Mouse (Mus musculus) CH12.LX (cell line): ENCODE results near the gene Man1b1. TPM values are rescaled to one million over a fixed set of nuclear protein-coding genes. Genes with fewer than 3 reads are reported as not detected.

Experiments used
- DNase-seq: peaks from one replicate; pipeline ENCODE4 v3.0.0-alpha.2; 2013; ENCODE audit errors: extremely low read depth
- H3K27ac ChIP-seq: 2 replicates; pipeline ENCODE4 v1.5.1; 2012; ENCODE audit warnings: low read depth, mild to moderate bottlenecking, control low read depth, moderate library complexity; ENCODE audit not compliant: insufficient read depth
- H3K27me3 ChIP-seq: replicated peaks from 2 replicates; pipeline ENCODE3; 2012; ENCODE audit warnings: inconsistent platforms
- H3K36me3 ChIP-seq, 2 experiments: replicated peaks in 1 of 2; 2 replicates each; pipeline versions ENCODE3 to v1.6.1; 2012; ENCODE audit warnings: inconsistent platforms in 1 of 2, low read length in 1 of 2, mild to moderate bottlenecking in 1 of 2, mixed read lengths in 1 of 2, moderate library complexity in 1 of 2; ENCODE audit not compliant: control insufficient read depth in 1 of 2, insufficient read depth in 1 of 2
- H3K4me1 ChIP-seq, 2 experiments: 2 replicates each; pipeline ENCODE4 v1.6.1; 2012; ENCODE audit warnings: inconsistent platforms in 1 of 2, moderate library complexity in 1 of 2; ENCODE audit not compliant: insufficient read depth in 2 of 2, control insufficient read depth in 1 of 2
- H3K4me2 ChIP-seq: 2 replicates; pipeline ENCODE4 v1.6.1; 2012; ENCODE audit warnings: low read depth, mild to moderate bottlenecking, control low read depth; ENCODE audit not compliant: poor library complexity, insufficient read depth, severe bottlenecking
- H3K4me3 ChIP-seq, 3 experiments: fragments of 150-350 bp in 1 of 3; sonication (generic) in 1 of 3; replicated peaks in 1 of 3; 2 replicates each; pipeline versions ENCODE3 to v1.5.1; 2011 to 2012; ENCODE audit warnings: low read depth in 2 of 3, low read length in 2 of 3, mild to moderate bottlenecking in 2 of 3, moderate library complexity in 2 of 3, control low read depth in 1 of 3, improper control_type of control experiment in 1 of 3, inconsistent platforms in 1 of 3, mixed read lengths in 1 of 3; ENCODE audit not compliant: poor library complexity in 1 of 3
- H3K79me2 ChIP-seq: replicated peaks from 2 replicates; pipeline ENCODE4 v1.6.1; 2012; ENCODE audit warnings: mild to moderate bottlenecking, moderate library complexity; ENCODE audit not compliant: control insufficient read depth, poor library complexity, insufficient read depth, severe bottlenecking; ENCODE audit errors: extremely low read depth
- H3K9ac ChIP-seq: 2 replicates; pipeline ENCODE4 v1.6.1; 2012; ENCODE audit warnings: low read depth, mild to moderate bottlenecking, control low read depth, moderate library complexity; ENCODE audit not compliant: insufficient read depth
- H3K9me3 ChIP-seq: replicated peaks from 2 replicates; pipeline ENCODE3; 2012; ENCODE audit warnings: low read length, inconsistent platforms, mixed read lengths
- BHLHE40 ChIP-seq: IDR thresholded peaks from 2 replicates; pipeline ENCODE4 v1.6.1; 2011; ENCODE audit warnings: mild to moderate bottlenecking, low read depth, low read length, improper control_type of control experiment
- CHD1 ChIP-seq: IDR thresholded peaks from 2 replicates; pipeline ENCODE4 v1.6.1; 2012; ENCODE audit warnings: low read depth, low read length, improper control_type of control experiment, inconsistent platforms
- CHD2 ChIP-seq: IDR thresholded peaks from 2 replicates; pipeline ENCODE4 v1.6.1; 2011; ENCODE audit warnings: low read length, improper control_type of control experiment
- CTCF ChIP-seq, 2 experiments: IDR thresholded peaks in 1 of 2; conservative IDR thresholded peaks in 1 of 2; 2 replicates each; pipeline ENCODE4 v1.5.1; 2011 to 2012; ENCODE audit warnings: low read depth in 2 of 2, low read length in 2 of 2, improper control_type of control experiment in 1 of 2, inconsistent platforms in 1 of 2, mild to moderate bottlenecking in 1 of 2, moderate library complexity in 1 of 2
- E2F4 ChIP-seq: IDR thresholded peaks from 2 replicates; pipeline ENCODE4 v1.6.1; 2011; ENCODE audit warnings: low read depth, low read length, improper control_type of control experiment; ENCODE audit not compliant: insufficient replicate concordance
- ELF1 ChIP-seq: IDR thresholded peaks from 2 replicates; pipeline ENCODE4 v1.6.1; 2014; ENCODE audit warnings: low read depth, mild to moderate bottlenecking, inconsistent platforms, low read length, improper control_type of control experiment
- EP300 ChIP-seq: IDR thresholded peaks from 2 replicates; pipeline ENCODE4 v1.6.1; 2011; ENCODE audit warnings: low read length, improper control_type of control experiment
- ETS1 ChIP-seq: conservative IDR thresholded peaks from 2 replicates; pipeline ENCODE4 v1.6.1; 2012; ENCODE audit warnings: low read depth, mild to moderate bottlenecking, inconsistent platforms, low read length, improper control_type of control experiment, moderate library complexity
- GABPA ChIP-seq: IDR thresholded peaks from 2 replicates; pipeline ENCODE4 v1.6.1; 2012; ENCODE audit warnings: low read depth, low read length, improper control_type of control experiment, inconsistent platforms; ENCODE audit not compliant: insufficient replicate concordance
- HCFC1 ChIP-seq: IDR thresholded peaks from 2 replicates; pipeline ENCODE4 v1.6.1; 2012; ENCODE audit warnings: low read depth, mild to moderate bottlenecking, inconsistent platforms, low read length, improper control_type of control experiment
- IRF4 ChIP-seq: IDR thresholded peaks from 2 replicates; pipeline ENCODE4 v1.6.1; 2014; ENCODE audit warnings: low read depth, mild to moderate bottlenecking, inconsistent platforms, low read length, improper control_type of control experiment
- JUN ChIP-seq: IDR thresholded peaks from 2 replicates; pipeline ENCODE4 v1.6.1; 2011; ENCODE audit warnings: low read depth, mild to moderate bottlenecking, low read length, improper control_type of control experiment, moderate library complexity; ENCODE audit not compliant: insufficient read depth
- JUND ChIP-seq: conservative IDR thresholded peaks from 2 replicates; pipeline ENCODE4 v1.6.1; 2011; ENCODE audit warnings: low read depth, low read length, improper control_type of control experiment
- KAT2A ChIP-seq: IDR thresholded peaks from 2 replicates; pipeline ENCODE4 v1.6.1; 2012; ENCODE audit warnings: low read length, improper control_type of control experiment, inconsistent platforms; ENCODE audit not compliant: insufficient replicate concordance
- MAFK ChIP-seq: IDR thresholded peaks from 2 replicates; pipeline ENCODE4 v1.6.1; 2011; ENCODE audit warnings: low read length, improper control_type of control experiment; ENCODE audit not compliant: insufficient replicate concordance
- MAX ChIP-seq: IDR thresholded peaks from 2 replicates; pipeline ENCODE4 v1.6.1; 2011; ENCODE audit warnings: low read length, improper control_type of control experiment
- MAZ ChIP-seq: IDR thresholded peaks from 2 replicates; pipeline ENCODE4 v1.6.1; 2012; ENCODE audit warnings: low read depth, mild to moderate bottlenecking, inconsistent platforms, low read length, improper control_type of control experiment, moderate library complexity
- MEF2A ChIP-seq: IDR thresholded peaks from 2 replicates; pipeline ENCODE4 v1.6.1; 2014; ENCODE audit warnings: low read depth, mild to moderate bottlenecking, inconsistent platforms, low read length, improper control_type of control experiment, borderline replicate concordance
- MXI1 ChIP-seq: IDR thresholded peaks from 2 replicates; pipeline ENCODE4 v1.6.1; 2011; ENCODE audit warnings: mild to moderate bottlenecking, low read depth, low read length, improper control_type of control experiment
- MYC ChIP-seq: IDR thresholded peaks from 2 replicates; pipeline ENCODE4 v1.6.1; 2011; ENCODE audit warnings: low read depth, mild to moderate bottlenecking, improper control_type of control experiment, low read length
- NELFE ChIP-seq: IDR thresholded peaks from 2 replicates; pipeline ENCODE4 v1.6.1; 2011; ENCODE audit warnings: low read depth, low read length, improper control_type of control experiment
- NRF1 ChIP-seq: IDR thresholded peaks from 2 replicates; pipeline ENCODE4 v1.6.1; 2014; ENCODE audit warnings: low read depth, mild to moderate bottlenecking, inconsistent platforms, low read length, improper control_type of control experiment, moderate library complexity
- PAX5 ChIP-seq: IDR thresholded peaks from 2 replicates; pipeline ENCODE4 v1.6.1; 2012; ENCODE audit warnings: low read length, inconsistent platforms, mixed read lengths
- POLR2A ChIP-seq: IDR thresholded peaks from 2 replicates; pipeline ENCODE4 v1.6.1; 2011; ENCODE audit warnings: low read depth, mild to moderate bottlenecking, improper control_type of control experiment, low read length
- POLR2AphosphoS2 ChIP-seq: IDR thresholded peaks from 2 replicates; pipeline ENCODE4 v1.6.1; 2011; ENCODE audit warnings: low read depth, low read length, improper control_type of control experiment
- RAD21 ChIP-seq: IDR thresholded peaks from 2 replicates; pipeline ENCODE4 v1.6.1; 2011; ENCODE audit warnings: low read depth, mild to moderate bottlenecking, low read length, improper control_type of control experiment, moderate library complexity
- RCOR1 ChIP-seq: conservative IDR thresholded peaks from 2 replicates; pipeline ENCODE4 v1.6.1; 2012; ENCODE audit warnings: low read depth, mild to moderate bottlenecking, inconsistent platforms, low read length, improper control_type of control experiment
- SIN3A ChIP-seq: IDR thresholded peaks from 2 replicates; pipeline ENCODE4 v1.6.1; 2012; ENCODE audit warnings: low read length, improper control_type of control experiment, inconsistent platforms
- SMC3 ChIP-seq: IDR thresholded peaks from 2 replicates; pipeline ENCODE4 v1.6.1; 2011; ENCODE audit warnings: low read depth, low read length, improper control_type of control experiment
- TBP ChIP-seq: conservative IDR thresholded peaks from 2 replicates; pipeline ENCODE4 v1.6.1; 2011; ENCODE audit warnings: low read depth, low read length, improper control_type of control experiment
- TCF12 ChIP-seq: IDR thresholded peaks from 2 replicates; pipeline ENCODE4 v1.6.1; 2014; ENCODE audit warnings: low read depth, mild to moderate bottlenecking, inconsistent platforms, low read length, improper control_type of control experiment
- UBTF ChIP-seq: IDR thresholded peaks from 2 replicates; pipeline ENCODE4 v1.6.1; 2012; ENCODE audit warnings: low read depth, mild to moderate bottlenecking, inconsistent platforms, low read length, improper control_type of control experiment, moderate library complexity
- USF1 ChIP-seq: IDR thresholded peaks from 2 replicates; pipeline ENCODE4 v1.6.1; 2014; ENCODE audit warnings: low read depth, mild to moderate bottlenecking, inconsistent platforms, low read length, improper control_type of control experiment
- USF2 ChIP-seq: conservative IDR thresholded peaks from 2 replicates; pipeline ENCODE4 v1.6.1; 2011; ENCODE audit warnings: low read depth, low read length, improper control_type of control experiment
- ZC3H11A ChIP-seq: IDR thresholded peaks from 2 replicates; pipeline ENCODE4 v1.6.1; 2012; ENCODE audit warnings: low read depth, mild to moderate bottlenecking, inconsistent platforms, low read length, improper control_type of control experiment
- ZKSCAN1 ChIP-seq: IDR thresholded peaks from 2 replicates; pipeline ENCODE4 v1.6.1; 2012; ENCODE audit warnings: low read depth, inconsistent platforms, low read length, improper control_type of control experiment, borderline replicate concordance
- ZMIZ1 ChIP-seq: IDR thresholded peaks from 2 replicates; pipeline ENCODE4 v1.6.1; 2012; ENCODE audit warnings: low read depth, mild to moderate bottlenecking, inconsistent platforms, low read length, improper control_type of control experiment
- ZNF384 ChIP-seq: IDR thresholded peaks from 2 replicates; pipeline ENCODE4 v1.6.1; 2012; ENCODE audit warnings: low read depth, low read length, improper control_type of control experiment, inconsistent platforms
- dilution Hi-C: fragments of 300-500 bp; cut with MboI; formaldehyde crosslinking; loops from 2 replicates; pipeline ENCODE4 v1.14.3; 2020; ENCODE audit warnings: low sequenced_read_pairs; ENCODE audit not compliant: extremely low pct_unique_long_range_greater_than_20kb, extremely low pct_ligation_motif_present
- in situ Hi-C: fragments of 300-500 bp; cut with MboI; formaldehyde crosslinking; loops from 3 replicates; pipeline ENCODE4 v1.14.3; 2019; ENCODE audit warnings: low sequenced_read_pairs, low pct_ligation_motif_present, low pct_unique_long_range_greater_than_20kb, mixed read lengths
- polyA plus RNA-seq: library from polyadenylated mRNA; unstranded; fragments of >175 nt; gene quantifications from 2 replicates; pipeline ENCODE4 v1.2.1, GENCODE M21; 2012; ENCODE audit warnings: low read depth; ENCODE audit not compliant: insufficient read length
- total RNA-seq, 2 experiments: library from RNA; depleted of rRNA; stranded (reverse); fragments of 300-350 nt in 1 of 2; fragments of >200 nt in 1 of 2; gene quantifications; 2 replicates each; pipeline ENCODE4 v1.2.3; 2012 to 2014

The Man1b1 gene
- total and polyA plus RNA-seq, 3 experiments: 39.3 to 68.8 (median 45.7) TPM

- Histone ChIP-seq H3K36me3 (peaks cover 32 to 62% of the 10 kb centered on the region in 2 experiments), H3K9me3 (no peaks in the 10 kb centered on the region), H3K79me2 (no peaks in the 10 kb centered on the region), H3K4me3 (peak within 1 kb of the TSS; percentile 67 to 91 (median 81)), H3K9ac (peak within 1 kb of the TSS; percentile 46), H3K27ac (no peak within 1 kb of the TSS), H3K4me1 (peaks cover 9 to 30% of the 10 kb centered on the region in 2 experiments), H3K4me2 (peak within 1 kb of the TSS; percentile 84), H3K27me3 (no peaks in the 10 kb centered on the region)
- no peak; the same call in 1 of the 2 replicates for TF ChIP-seq POLR2A
- no peak for TF ChIP-seq NELFE
- peak; percentile 96 for TF ChIP-seq MAX
- TF ChIP-seq USF2: peak; percentile 100
- TF ChIP-seq GABPA: no peak
- peak; percentile 13; the same call in 1 of the 2 replicates for TF ChIP-seq IRF4
- TF ChIP-seq EP300: peak; percentile 39; the same call in 1 of the 2 replicates
- peak; percentile 75 for TF ChIP-seq HCFC1
- TF ChIP-seq RAD21: no peak
- TF ChIP-seq JUN: no peak
- peak; percentile 91 for TF ChIP-seq MAZ
- TF ChIP-seq MAFK: no peak
- peak; percentile 91 for TF ChIP-seq MXI1
- no peak for TF ChIP-seq ETS1
- TF ChIP-seq CTCF (conservative IDR thresholded peaks at IDR 0.05 in 1 of 2, IDR thresholded peaks at IDR 0.05 in 1 of 2; ENCODE audit: low read depth in 2 of 2, low read length in 2 of 2): no peak
- peak; percentile 98 for TF ChIP-seq USF1
- TF ChIP-seq SIN3A: peak; percentile 99
- TF ChIP-seq RCOR1: no peak
- peak; percentile 95 for TF ChIP-seq BHLHE40
- no peak for TF ChIP-seq PAX5
- no peak for TF ChIP-seq ZC3H11A
- TF ChIP-seq ZKSCAN1: peak; percentile 4; the same call in 1 of the 2 replicates
- no peak for TF ChIP-seq CHD1
- no peak for TF ChIP-seq ZMIZ1
- TF ChIP-seq CHD2: 0 out of 2 replicates have a peak, but pooled peaks have one; percentile 17
- TF ChIP-seq SMC3: no peak
- TF ChIP-seq ELF1: no peak; the same call in 1 of the 2 replicates
- TF ChIP-seq ZNF384: no peak
- TF ChIP-seq KAT2A: 0 out of 2 replicates have a peak, but pooled peaks have one; percentile 37
- no peak for TF ChIP-seq UBTF
- no peak for TF ChIP-seq POLR2AphosphoS2
- TF ChIP-seq TCF12: 0 out of 2 replicates have a peak, but pooled peaks have one; percentile 3
- 0 out of 2 replicates have a peak, but pooled peaks have one; percentile 13 for TF ChIP-seq TBP
- no peak for TF ChIP-seq MYC
- TF ChIP-seq MEF2A: 0 out of 2 replicates have a peak, but pooled peaks have one; percentile 10
- no peak for TF ChIP-seq E2F4
- no peak for TF ChIP-seq JUND
- TF ChIP-seq NRF1: no peak
- peak; percentile 90 for DNase-seq
- in situ Hi-C loops: no loop called here
- dilution Hi-C loops: no loop called here
Observed at GRCm38 (mm10) chr2:25356208-25357079, 24.3 kb downstream of the Man1b1 start, which contains the start of gene Dpp7. Gene Dpp7, minus strand, starts transcription at chr2:25356359.
